Mouse (Mus musculus) spleen, adult 2 months (tissue): ENCODE results near the gene Nuak1. TPM values are rescaled to one million over a fixed set of nuclear protein-coding genes. Genes with fewer than 3 reads are reported as not detected.
A peak's percentile ranks its signal among the peaks of the same experiment; 100 is the strongest.

ENCODE experiments used
- DNase-seq, 2 experiments: peaks; one replicate each; pipeline versions ENCODE4 v3.0.0 to v3.0.0-alpha.2; 2012 to 2021; ENCODE audit warnings: low spot score in 2 of 2, low read depth in 1 of 2
- H3K27ac ChIP-seq: fragments of 200-500 bp; 2 replicates; pipeline ENCODE4 v1.5.1; 2012; ENCODE audit warnings: low read length, inconsistent platforms; ENCODE audit not compliant: insufficient read depth
- H3K27me3 ChIP-seq: fragments of 200-500 bp; 2 replicates; pipeline ENCODE4 v1.6.1; 2012; ENCODE audit warnings: mild to moderate bottlenecking, moderate library complexity, low read length, inconsistent platforms; ENCODE audit not compliant: control insufficient read depth, insufficient read depth
- H3K36me3 ChIP-seq: fragments of 200-500 bp; 2 replicates; pipeline ENCODE4 v1.6.1; 2012; ENCODE audit warnings: mild to moderate bottlenecking, low read length, inconsistent platforms; ENCODE audit not compliant: control insufficient read depth, insufficient read depth
- H3K4me1 ChIP-seq: fragments of 200-500 bp; 2 replicates; pipeline ENCODE4 v1.6.1; 2011; ENCODE audit warnings: inconsistent platforms; ENCODE audit not compliant: control insufficient read depth, insufficient read depth, insufficient read length
- H3K4me3 ChIP-seq: fragments of 200-500 bp; 2 replicates; pipeline ENCODE4 v1.5.1; 2011; ENCODE audit warnings: mild to moderate bottlenecking, inconsistent platforms; ENCODE audit not compliant: insufficient read depth, insufficient read length; ENCODE audit errors: extremely low read depth
- CTCF ChIP-seq: fragments of 200-500 bp; IDR thresholded peaks from 2 replicates; pipeline ENCODE4 v1.5.1; 2011; ENCODE audit warnings: mild to moderate bottlenecking, inconsistent platforms; ENCODE audit not compliant: insufficient read depth, insufficient read length, insufficient replicate concordance; ENCODE audit errors: extremely low read depth
- POLR2A ChIP-seq: fragments of 200-500 bp; IDR thresholded peaks from 2 replicates; pipeline ENCODE4 v1.6.1; 2011; ENCODE audit warnings: low read depth, low read length, inconsistent platforms
- WGBS: fragments of 180-500 bp; shearing (Covaris S2); methylation state at CpG from one replicate; pipeline ENCODE4 v1.1.7; 2018; 5-methylcytosine and 5-hydroxymethylcytosine counted together
- polyA plus RNA-seq: library from polyadenylated mRNA; depleted of rRNA; stranded (reverse); fragments of >200 nt; gene quantifications from 2 replicates; pipeline ENCODE4 v1.2.3, GENCODE M21; 2012

Gene Nuak1
- polyA plus RNA-seq, 1 experiment: 7.0 TPM

- H3K4me1 ChIP-seq: no peaks in the 10 kb centered on the region
- WGBS: 73% methylated on average over 8 of the region's 8 CpGs
- no peak for DNase-seq
Observed at GRCm38 (mm10) chr10:84447411-84447821, 7.0 kb upstream of the Nuak1 start.

GRCm38 (mm10) chr10:84446661-84447060 is 6.3 kb upstream of the Nuak1 start:
- H3K27ac ChIP-seq: no peak overlapping the region
- no peak for DNase-seq
- no peaks in the 10 kb centered on the region for H3K36me3 ChIP-seq
- H3K4me1 ChIP-seq: no peaks in the 10 kb centered on the region
- H3K4me3 ChIP-seq: no peak overlapping the region
- TF ChIP-seq POLR2A: no peak
- TF ChIP-seq CTCF: no peak
- 95% methylated on average over 6 of the region's 6 CpGs for WGBS
- H3K27me3 ChIP-seq: no peaks in the 10 kb centered on the region

More at GRCm38 (mm10) chr10:84447411-84447821, 7.0 kb upstream of the Nuak1 start:
- Histone ChIP-seq H3K36me3 (no peaks in the 10 kb centered on the region), H3K27ac (no peak overlapping the region), H3K27me3 (no peaks in the 10 kb centered on the region), H3K4me3 (no peak overlapping the region)
- TF ChIP-seq POLR2A: no peak
- no peak for TF ChIP-seq CTCF

- Histone ChIP-seq H3K4me3 (no peak overlapping the region), H3K27ac (no peak overlapping the region), H3K36me3 (no peaks in the 10 kb centered on the region), H3K27me3 (0 out of 2 replicates have a peak, but pooled peaks cover 2% of the 10 kb centered on the region), H3K4me1 (peaks cover 8% of the 10 kb centered on the region)
- WGBS: 67% methylated on average over 9 of the region's 9 CpGs
- no peak for DNase-seq
- no peak for TF ChIP-seq CTCF
- no peak for TF ChIP-seq POLR2A
Observed at GRCm38 (mm10) chr10:84444396-84444795, 4.0 kb upstream of the Nuak1 start.

DNA sequence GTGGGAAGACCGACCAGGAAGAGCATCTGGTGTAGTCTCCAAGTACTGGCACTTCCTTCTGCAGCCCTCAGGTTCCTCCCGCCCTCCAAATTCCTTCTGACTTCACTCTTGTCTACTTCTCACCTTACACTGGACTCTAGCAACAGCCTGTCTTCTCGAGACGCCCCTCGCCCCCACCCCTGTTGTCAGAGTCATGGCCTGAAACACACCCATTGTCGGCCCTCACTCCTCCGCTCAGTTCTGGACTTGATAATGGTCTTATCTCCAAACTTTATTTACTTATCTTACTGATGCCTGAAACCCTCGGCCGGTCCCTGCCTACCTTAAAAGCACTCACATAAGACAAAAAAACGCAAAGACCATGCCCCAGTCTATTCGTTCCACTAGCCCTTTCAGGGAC is 1.4 kb upstream of the Nuak1 start:
- TF ChIP-seq POLR2A (no peak), CTCF (no peak)
- H3K4me1 ChIP-seq: peaks cover 11% of the 10 kb centered on the region
- DNase-seq: no peak
- H3K27me3 ChIP-seq: 0 out of 2 replicates have a peak, but pooled peaks cover 2% of the 10 kb centered on the region
- WGBS: 75% methylated on average over 11 of the region's 11 CpGs
- H3K27ac ChIP-seq: no peak overlapping the region
- H3K36me3 ChIP-seq: no peaks in the 10 kb centered on the region
- H3K4me3 ChIP-seq: no peak overlapping the region

DNA sequence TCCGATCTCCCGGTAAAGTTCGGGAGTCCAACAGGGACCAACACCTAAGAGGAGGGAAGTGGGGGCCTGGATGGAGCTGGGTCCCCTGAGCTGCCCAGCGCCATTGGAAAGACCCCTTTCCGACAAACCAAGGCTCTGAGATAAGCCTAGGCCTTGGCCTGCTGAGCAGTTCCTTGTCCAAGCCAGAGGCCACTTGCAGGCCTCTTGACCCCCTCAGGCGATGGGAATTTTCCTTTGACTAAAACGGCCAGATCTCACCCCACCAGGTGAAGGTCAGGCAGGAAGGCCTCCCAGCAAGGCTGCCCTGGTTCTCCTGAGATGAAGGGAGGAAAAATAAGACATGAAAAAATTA is 1.0 kb upstream of the Nuak1 start:
- 17% methylated on average over 7 of the region's 7 CpGs for WGBS

DNA sequence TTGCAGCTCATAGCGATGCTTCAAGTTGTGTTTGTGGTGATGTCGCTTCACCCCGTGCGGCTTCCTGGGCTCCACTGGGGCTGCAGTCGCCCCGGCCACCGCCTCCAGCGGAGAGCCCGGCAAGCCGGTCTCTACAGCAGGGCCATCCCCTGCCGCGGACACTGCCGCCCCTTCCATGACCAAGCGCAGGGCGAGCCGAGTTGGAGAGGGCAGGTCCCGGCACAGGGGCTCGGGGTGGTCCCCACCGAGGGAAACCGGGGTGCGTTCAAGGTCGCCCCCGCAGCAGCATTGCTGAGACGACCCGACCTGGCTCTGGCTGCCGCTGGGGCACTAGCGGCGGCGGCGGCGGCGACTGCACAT is 236 bp downstream of the Nuak1 start:
- Histone ChIP-seq H3K27me3 (0 out of 2 replicates have a peak, but pooled peaks cover 2% of the 10 kb centered on the region), H3K4me1 (peaks cover 15% of the 10 kb centered on the region), H3K27ac (peak overlapping the region; percentile 34), H3K36me3 (no peaks in the 10 kb centered on the region), H3K4me3 (peak overlapping the region; percentile 77)
- DNase-seq: no peak
- no peak for TF ChIP-seq CTCF
- TF ChIP-seq POLR2A: no peak
- WGBS: 1% methylated on average over 32 of the region's 32 CpGs

More for the DNA sequence above, 1.0 kb upstream of the Nuak1 start:
- Histone ChIP-seq H3K27ac (peak overlapping the region; percentile 71), H3K36me3 (no peaks in the 10 kb centered on the region), H3K27me3 (0 out of 2 replicates have a peak, but pooled peaks cover 2% of the 10 kb centered on the region), H3K4me3 (peak overlapping the region; percentile 77), H3K4me1 (peaks cover 11% of the 10 kb centered on the region)
- TF ChIP-seq POLR2A (no peak), CTCF (no peak)
- no peak for DNase-seq

- 53% methylated on average over 7 of the region's 7 CpGs for WGBS
- Histone ChIP-seq H3K27me3 (0 out of 2 replicates have a peak, but pooled peaks cover 2% of the 10 kb centered on the region), H3K36me3 (no peaks in the 10 kb centered on the region), H3K27ac (no peak overlapping the region; the same call in 1 of the 2 replicates), H3K4me1 (peaks cover 15% of the 10 kb centered on the region), H3K4me3 (peak overlapping the region; percentile 23; the same call in 1 of the 2 replicates)
- no peak for TF ChIP-seq CTCF
- TF ChIP-seq POLR2A: no peak
- no peak for DNase-seq
Observed at GRCm38 (mm10) chr10:84439228-84439596, 1.2 kb downstream of the Nuak1 start.
